Mouse (Mus musculus) Patski (cell line): ENCODE data around the gene Ifnar2. TPM values are rescaled to one million over a fixed set of nuclear protein-coding genes. Genes with fewer than 3 reads are reported as not detected.

ENCODE experiments used
- ATAC-seq: fragments of 100-300 bp; one replicate; pipeline ENCODE4 v1.8.0; 2021
- CTCF ChIA-PET: fragments of 350-600 bp; sonication (Branson Sonifier 250); formaldehyde crosslinking; loops from one replicate; lab custom pipeline; 2022; ENCODE audit warnings: inconsistent platforms; lab: Charles Lee
- POLR2A ChIA-PET: fragments of 350-600 bp; sonication (Branson Sonifier 250); formaldehyde crosslinking; loops from one replicate; lab custom pipeline; 2022; ENCODE audit warnings: antibody characterized with exemption, inconsistent platforms; lab: Charles Lee
- DNase-seq: peaks from one replicate; pipeline ENCODE4 v3.0.0-alpha.2; 2011; ENCODE audit warnings: low read depth, low spot score
- H3K27me3 ChIP-seq: fragments of 371-371 bp; one replicate; pipeline ENCODE4 v1.5.1; 2021
- CTCF ChIP-seq: fragments of 100-300 bp; IDR thresholded peaks from one replicate; pipeline ENCODE4 v1.5.1; 2021
- in situ Hi-C: fragments of 300-500 bp; cut with MboI; formaldehyde crosslinking; loops from 3 replicates; pipeline ENCODE4 v1.11.1; 2018; ENCODE audit warnings: low pct_unique_long_range_greater_than_20kb, mixed read lengths
- polyA plus RNA-seq: library from polyadenylated mRNA; unstranded; gene quantifications from one replicate; pipeline ENCODE4 v1.2.3, GENCODE M21; 2021

The Ifnar2 gene
- polyA plus RNA-seq, 1 experiment from 2014 or later = 97.8 TPM

- no peaks in the 10 kb centered on the region for H3K27me3 ChIP-seq
- in situ Hi-C loops = no loop called here
- ChIA-PET CTCF (no interaction called here), POLR2A (no interaction called here)
- no peak for TF ChIP-seq CTCF
- ATAC-seq (no peak), DNase-seq (no peak)
These were observed 15.1 kb upstream of the Ifnar2 start for GRCm38 (mm10) chr16:91357526-91357900.

- DNase-seq = no peak
- TF ChIP-seq CTCF = peak; percentile 63
- in situ Hi-C loops = no loop called here
- no peak for ATAC-seq
- H3K27me3 ChIP-seq = no peaks in the 10 kb centered on the region
- ChIA-PET CTCF (interaction anchor here (1.6 kb wide), 1 partner anchor 223 kb away, joined by 5 read pairs; no protein-coding TSS in a partner anchor), POLR2A (no interaction called here)
These were observed 14.0 kb upstream of the Ifnar2 start for GRCm38 (mm10) chr16:91358555-91358954.

GRCm38 (mm10) chr16:91359531-91359930, 13.1 kb upstream of the Ifnar2 start:
- TF ChIP-seq CTCF = no peak
- CTCF ChIA-PET = interaction anchor here (1.6 kb wide), 1 partner anchor 222 kb away, joined by 5 read pairs; no protein-coding TSS in a partner anchor
- no peaks in the 10 kb centered on the region for H3K27me3 ChIP-seq
- in situ Hi-C loops = no loop called here
- no peak for DNase-seq
- POLR2A ChIA-PET = interaction anchor here (0.7 kb wide), 1 partner anchor 14 kb away, joined by 3 read pairs; no protein-coding TSS in a partner anchor
- no peak for ATAC-seq

GRCm38 (mm10) chr16:91360162-91360561, 12.4 kb upstream of the Ifnar2 start:
- TF ChIP-seq CTCF = no peak

GRCm38 (mm10) chr16:91362006-91362405, 10.6 kb upstream of the Ifnar2 start:
- ChIA-PET CTCF (interaction anchor here (1.8 kb wide), 1 partner anchor 91 kb away, joined by 3 read pairs; no protein-coding TSS in a partner anchor), POLR2A (interaction anchor here (0.7 to 2.6 kb wide), 2 partner anchors 12 to 129 kb away, joined by 3 to 10 read pairs; partner anchors contain the start of gene Ifnar2)
- ATAC-seq (no peak), DNase-seq (no peak)
- in situ Hi-C loops = loop anchor here (5.0 to 10.0 kb wide), 2 partner anchors 90 to 223 kb away; no protein-coding TSS in a partner anchor
- TF ChIP-seq CTCF = no peak
- H3K27me3 ChIP-seq = no peaks in the 10 kb centered on the region

More at GRCm38 (mm10) chr16:91360162-91360561, 12.4 kb upstream of the Ifnar2 start:
- ATAC-seq (no peak), DNase-seq (no peak)
- H3K27me3 ChIP-seq = no peaks in the 10 kb centered on the region
- in situ Hi-C loops = loop anchor here (5.0 to 10.0 kb wide), 2 partner anchors 92 to 225 kb away; no protein-coding TSS in a partner anchor
- ChIA-PET CTCF (interaction anchor here (1.4 to 1.6 kb wide), 2 partner anchors 8 to 222 kb away, joined by 3 to 5 read pairs; no protein-coding TSS in a partner anchor), POLR2A (interaction anchor here (1.0 kb wide), 1 partner anchor 11 kb away, joined by 3 read pairs; no protein-coding TSS in a partner anchor)

- no peak for TF ChIP-seq CTCF
- ChIA-PET POLR2A (interaction anchor here (1.2 to 2.6 kb wide), 3 partner anchors 11 to 96 kb away, joined by 3 to 10 read pairs (median 4); partner anchors contain the start of genes Ifnar2 and Il10rb), CTCF (interaction anchor here (1.2 to 1.8 kb wide), 2 partner anchors 87 to 90 kb away, joined by 3 to 4 read pairs; no protein-coding TSS in a partner anchor)
- no peaks in the 10 kb centered on the region for H3K27me3 ChIP-seq
- DNase-seq = peak; percentile 80
- peak; percentile 60 for ATAC-seq
- in situ Hi-C loops = loop anchor here (5.0 to 10.0 kb wide), 2 partner anchors 90 to 222 kb away; no protein-coding TSS in a partner anchor
These were observed 9.8 kb upstream of the Ifnar2 start for GRCm38 (mm10) chr16:91362616-91363272.

GRCm38 (mm10) chr16:91363483-91363882, 9.1 kb upstream of the Ifnar2 start:
- TF ChIP-seq CTCF = no peak
- CTCF ChIA-PET = interaction anchor here (0.6 to 1.2 kb wide), 4 partner anchors 12 to 87 kb away, joined by 3 to 4 read pairs (median 4); no protein-coding TSS in a partner anchor
- H3K27me3 ChIP-seq = no peaks in the 10 kb centered on the region
- in situ Hi-C loops = loop anchor here (5.0 to 10.0 kb wide), 2 partner anchors 89 to 221 kb away; no protein-coding TSS in a partner anchor
- POLR2A ChIA-PET = interaction anchor here (1.2 to 2.6 kb wide), 3 partner anchors 11 to 96 kb away, joined by 3 to 10 read pairs (median 4); partner anchors contain the start of genes Ifnar2 and Il10rb
- ATAC-seq (peak; percentile 57), DNase-seq (peak; percentile 62)

- POLR2A ChIA-PET = no interaction called here
These were observed 6.0 kb upstream of the Ifnar2 start for GRCm38 (mm10) chr16:91366567-91366966.

GRCm38 (mm10) chr16:91367066-91367465, 5.5 kb upstream of the Ifnar2 start:
- no peaks in the 10 kb centered on the region for H3K27me3 ChIP-seq
- ChIA-PET CTCF (no interaction called here), POLR2A (no interaction called here)
- no peak for TF ChIP-seq CTCF
- DNase-seq (no peak), ATAC-seq (no peak)
- in situ Hi-C loops = loop anchor here (10.0 kb wide), 1 partner anchor 218 kb away; no protein-coding TSS in a partner anchor

More at GRCm38 (mm10) chr16:91366567-91366966, 6.0 kb upstream of the Ifnar2 start:
- TF ChIP-seq CTCF = no peak
- DNase-seq = no peak
- H3K27me3 ChIP-seq = no peaks in the 10 kb centered on the region
- CTCF ChIA-PET = no interaction called here
- in situ Hi-C loops = loop anchor here (10.0 kb wide), 1 partner anchor 218 kb away; no protein-coding TSS in a partner anchor
- no peak for ATAC-seq
